Mouse (Mus musculus): ENCODE data around the gene 9230112D13Rik. TPM values are rescaled to one million over a fixed set of nuclear protein-coding genes. Genes with fewer than 3 reads are reported as not detected.

The 9230112D13Rik gene
- polyA plus RNA-seq, 1 experiment from 2014 or later: not detected

DNA sequence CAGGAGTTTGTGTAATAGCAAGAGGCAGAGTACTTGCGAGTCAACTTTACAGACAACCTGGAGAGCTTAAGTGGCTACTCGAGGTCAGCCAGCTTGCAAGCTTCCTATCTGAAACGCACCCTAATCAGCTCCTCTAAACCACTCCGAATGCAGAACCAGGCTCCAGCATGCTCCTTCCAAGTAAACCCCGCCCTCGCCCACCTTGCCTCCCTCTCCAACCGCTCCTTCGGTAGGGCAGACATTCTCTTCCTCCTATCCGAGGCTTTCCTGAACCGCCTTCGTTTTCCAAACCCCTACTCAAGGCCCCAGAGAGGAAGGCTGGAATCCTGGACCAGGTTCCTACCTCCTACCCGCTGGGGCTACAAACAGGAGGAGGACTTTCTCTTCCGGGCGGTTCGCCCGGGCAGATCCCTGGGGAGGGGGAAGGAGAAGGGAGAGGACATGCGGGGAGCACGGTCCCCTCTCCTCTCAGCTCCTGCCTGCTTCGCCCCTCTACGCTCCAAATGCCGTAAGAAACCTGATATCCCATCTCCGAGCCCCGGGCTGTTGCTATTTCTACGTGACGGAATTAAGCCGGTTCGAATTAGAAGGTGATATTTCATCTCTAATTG lies 25.9 kb upstream of the 9230112D13Rik start:
- H3K36me3 ChIP-seq (replicated peaks; ENCODE audit: control insufficient read depth, insufficient read depth): no peaks in the 10 kb centered on the region

GRCm38 (mm10) chr14:34544545-34544944 lies 21.9 kb upstream of the 9230112D13Rik start:
- DNase-seq (ENCODE audit: low spot score): no peak
- no peak overlapping the region for H3K4me2 ChIP-seq (replicated peaks)
- WGBS: 81% methylated on average over 2 of the region's 2 CpGs
- no peak overlapping the region for H3K4me3 ChIP-seq (replicated peaks; ENCODE audit: low read length)
- H3K27ac ChIP-seq: no peak overlapping the region
- H3K27me3 ChIP-seq (ENCODE audit: control insufficient read depth, insufficient read depth, low read length): no peaks in the 10 kb centered on the region
- H3K36me3 ChIP-seq (replicated peaks; ENCODE audit: control insufficient read depth, insufficient read depth): no peaks in the 10 kb centered on the region
- H3K9me3 ChIP-seq (ENCODE audit: control insufficient read depth, low read length): no peaks in the 10 kb centered on the region
- no peak for ATAC-seq (ENCODE audit: low FRiP score)
- H3K4me1 ChIP-seq (replicated peaks; ENCODE audit: control insufficient read depth, insufficient read depth, low read length): no peaks in the 10 kb centered on the region
- H3K9ac ChIP-seq: no peak overlapping the region

More for the DNA sequence above, 25.9 kb upstream of the 9230112D13Rik start:
- Histone ChIP-seq H3K4me3 (replicated peaks; ENCODE audit: low read length) (peak overlapping the region; percentile 73), H3K9me3 (ENCODE audit: control insufficient read depth, low read length) (no peaks in the 10 kb centered on the region), H3K4me2 (replicated peaks) (peak overlapping the region; percentile 73), H3K27me3 (ENCODE audit: control insufficient read depth, insufficient read depth, low read length) (no peaks in the 10 kb centered on the region), H3K9ac (peak overlapping the region; percentile 82), H3K4me1 (replicated peaks; ENCODE audit: control insufficient read depth, insufficient read depth, low read length) (no peaks in the 10 kb centered on the region), H3K27ac (peak overlapping the region; percentile 84)
- ATAC-seq (ENCODE audit: low FRiP score) (peak; percentile 59), DNase-seq (ENCODE audit: low spot score) (peak; percentile 64)
- WGBS: 1% methylated on average over 27 of the region's 27 CpGs

DNA sequence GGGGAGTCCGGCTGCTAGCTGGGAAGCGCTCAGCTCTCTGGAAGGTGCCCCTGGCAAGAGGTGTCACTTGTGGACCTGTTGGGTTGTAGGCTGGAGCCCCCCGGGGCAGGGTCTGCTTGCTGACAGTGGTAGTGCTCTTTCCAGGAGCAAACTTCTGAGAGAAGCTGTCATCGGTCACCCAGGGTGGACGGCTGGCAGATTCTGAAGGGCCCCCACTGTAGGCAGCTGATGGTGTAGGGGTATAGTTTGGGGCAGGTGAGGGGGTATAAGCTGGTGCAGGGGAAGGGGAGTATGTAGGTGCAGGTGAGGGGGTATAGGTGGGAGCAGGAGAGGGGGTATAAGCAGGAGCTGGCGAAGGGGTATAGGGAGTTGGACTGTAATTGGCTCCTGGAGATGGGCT lies 21.4 kb upstream of the 9230112D13Rik start:
- Histone ChIP-seq H3K27ac (no peak overlapping the region), H3K9me3 (ENCODE audit: control insufficient read depth, low read length) (no peaks in the 10 kb centered on the region), H3K9ac (no peak overlapping the region), H3K4me1 (replicated peaks; ENCODE audit: control insufficient read depth, insufficient read depth, low read length) (no peaks in the 10 kb centered on the region), H3K27me3 (ENCODE audit: control insufficient read depth, insufficient read depth, low read length) (no peaks in the 10 kb centered on the region), H3K36me3 (replicated peaks; ENCODE audit: control insufficient read depth, insufficient read depth) (no peaks in the 10 kb centered on the region), H3K4me3 (replicated peaks; ENCODE audit: low read length) (no peak overlapping the region), H3K4me2 (replicated peaks) (no peak overlapping the region)
- WGBS: 89% methylated on average over 6 of the region's 6 CpGs
- DNase-seq (ENCODE audit: low spot score): no peak
- ATAC-seq (ENCODE audit: low FRiP score): no peak

DNA sequence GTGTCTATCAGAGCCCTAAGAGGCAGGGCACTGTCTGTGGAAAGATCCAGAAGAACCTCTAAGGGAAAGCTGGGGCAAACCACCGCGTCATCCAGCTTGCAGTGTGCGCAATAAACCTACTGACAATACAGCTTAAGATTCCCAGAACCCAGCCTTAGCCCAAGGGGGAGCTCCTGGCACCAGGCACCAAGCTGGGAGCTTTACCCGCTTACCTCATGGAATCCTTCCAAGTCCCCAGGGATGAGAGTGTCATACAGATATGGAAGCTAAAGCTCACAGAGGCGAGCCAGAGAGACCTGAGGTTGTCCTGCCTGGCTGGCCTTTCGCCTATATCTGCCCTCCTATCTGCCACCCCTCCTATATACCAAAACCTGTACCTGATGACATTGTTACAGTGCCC lies 21.0 kb upstream of the 9230112D13Rik start:
- H3K36me3 ChIP-seq (replicated peaks; ENCODE audit: control insufficient read depth, insufficient read depth): no peaks in the 10 kb centered on the region
- H3K4me1 ChIP-seq (replicated peaks; ENCODE audit: control insufficient read depth, insufficient read depth, low read length): no peaks in the 10 kb centered on the region
- 82% methylated on average over 6 of the region's 6 CpGs for WGBS
- H3K9ac ChIP-seq: no peak overlapping the region
- no peaks in the 10 kb centered on the region for H3K27me3 ChIP-seq (ENCODE audit: control insufficient read depth, insufficient read depth, low read length)
- DNase-seq (ENCODE audit: low spot score) (no peak), ATAC-seq (ENCODE audit: low FRiP score) (no peak)
- no peaks in the 10 kb centered on the region for H3K9me3 ChIP-seq (ENCODE audit: control insufficient read depth, low read length)
- no peak overlapping the region for H3K4me2 ChIP-seq (replicated peaks)
- H3K27ac ChIP-seq: no peak overlapping the region
- H3K4me3 ChIP-seq (replicated peaks; ENCODE audit: low read length): no peak overlapping the region

DNA sequence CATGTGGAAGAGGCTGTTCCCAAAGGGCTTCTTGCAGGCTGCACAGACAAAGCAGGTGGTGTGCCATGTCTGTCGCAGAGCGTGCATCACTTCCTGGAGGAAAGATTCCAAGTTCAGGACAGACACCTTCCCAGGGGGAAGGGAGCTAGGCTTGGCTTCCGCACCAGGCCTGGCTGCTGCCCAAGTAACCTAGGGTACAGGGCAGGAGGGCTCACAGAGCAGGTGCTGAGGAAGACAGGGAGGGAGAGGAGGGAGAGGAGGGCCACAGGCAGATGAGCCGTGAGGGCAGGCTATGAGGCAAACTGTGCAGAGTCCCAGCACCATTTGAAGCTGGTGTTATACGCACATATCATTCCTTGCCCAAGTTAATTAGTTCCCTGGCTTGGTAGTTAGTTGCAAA lies 19.3 kb upstream of the 9230112D13Rik start:
- no peak overlapping the region for H3K27ac ChIP-seq
- no peaks in the 10 kb centered on the region for H3K4me1 ChIP-seq (replicated peaks; ENCODE audit: control insufficient read depth, insufficient read depth, low read length)
- H3K4me2 ChIP-seq (replicated peaks): no peak overlapping the region
- no peaks in the 10 kb centered on the region for H3K27me3 ChIP-seq (ENCODE audit: control insufficient read depth, insufficient read depth, low read length)
- ATAC-seq (ENCODE audit: low FRiP score) (no peak; the same call in 1 of the 2 replicates), DNase-seq (ENCODE audit: low spot score) (no peak)
- no peak overlapping the region for H3K4me3 ChIP-seq (replicated peaks; ENCODE audit: low read length)
- 88% methylated on average over 5 of the region's 5 CpGs for WGBS
- no peaks in the 10 kb centered on the region for H3K9me3 ChIP-seq (ENCODE audit: control insufficient read depth, low read length)
- H3K36me3 ChIP-seq (replicated peaks; ENCODE audit: control insufficient read depth, insufficient read depth): no peaks in the 10 kb centered on the region
- no peak overlapping the region for H3K9ac ChIP-seq

- DNase-seq (ENCODE audit: low spot score) (no peak), ATAC-seq (ENCODE audit: low FRiP score) (no peak)
- Histone ChIP-seq H3K9ac (no peak overlapping the region), H3K4me1 (replicated peaks; ENCODE audit: control insufficient read depth, insufficient read depth, low read length) (no peaks in the 10 kb centered on the region), H3K27me3 (ENCODE audit: control insufficient read depth, insufficient read depth, low read length) (no peaks in the 10 kb centered on the region), H3K4me2 (replicated peaks) (no peak overlapping the region), H3K36me3 (replicated peaks; ENCODE audit: control insufficient read depth, insufficient read depth) (no peaks in the 10 kb centered on the region), H3K4me3 (replicated peaks; ENCODE audit: low read length) (no peak overlapping the region), H3K27ac (no peak overlapping the region), H3K9me3 (ENCODE audit: control insufficient read depth, low read length) (no peaks in the 10 kb centered on the region)
- WGBS: 14% methylated on average over 16 of the region's 17 CpGs
These were observed 18.1 kb upstream of the 9230112D13Rik start for GRCm38 (mm10) chr14:34540685-34541162.

DNA sequence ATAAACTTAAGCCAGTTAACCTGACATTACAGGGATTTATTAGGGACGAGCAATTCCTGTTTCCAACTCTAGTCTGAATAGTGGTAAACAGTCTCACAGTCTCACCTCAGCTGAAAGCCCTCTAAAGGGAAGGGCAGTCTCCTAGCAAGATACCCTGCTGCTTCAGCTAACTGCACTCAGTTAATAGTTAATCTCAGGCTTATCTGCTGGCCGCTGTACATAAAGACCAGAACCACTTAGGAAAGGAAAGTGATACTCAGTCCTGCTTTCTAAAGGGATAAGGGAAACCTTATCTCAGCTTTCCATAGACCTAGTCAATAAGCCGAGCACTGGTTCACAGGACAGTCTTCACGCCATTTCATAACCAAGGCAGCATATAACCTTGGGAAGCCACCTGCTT lies 13.3 kb upstream of the 9230112D13Rik start:
- H3K9ac ChIP-seq: no peak overlapping the region
- no peak overlapping the region for H3K4me3 ChIP-seq (replicated peaks; ENCODE audit: low read length)
- H3K36me3 ChIP-seq (replicated peaks; ENCODE audit: control insufficient read depth, insufficient read depth): no peaks in the 10 kb centered on the region
- no peaks in the 10 kb centered on the region for H3K27me3 ChIP-seq (ENCODE audit: control insufficient read depth, insufficient read depth, low read length)
- no peak overlapping the region for H3K4me2 ChIP-seq (replicated peaks)
- H3K9me3 ChIP-seq (ENCODE audit: control insufficient read depth, low read length): no peaks in the 10 kb centered on the region
- no peaks in the 10 kb centered on the region for H3K4me1 ChIP-seq (replicated peaks; ENCODE audit: control insufficient read depth, insufficient read depth, low read length)
- H3K27ac ChIP-seq: no peak overlapping the region
- DNase-seq (ENCODE audit: low spot score): no peak
- ATAC-seq (ENCODE audit: low FRiP score): no peak
- WGBS: 68% methylated on average over 4 of the region's 4 CpGs

DNA sequence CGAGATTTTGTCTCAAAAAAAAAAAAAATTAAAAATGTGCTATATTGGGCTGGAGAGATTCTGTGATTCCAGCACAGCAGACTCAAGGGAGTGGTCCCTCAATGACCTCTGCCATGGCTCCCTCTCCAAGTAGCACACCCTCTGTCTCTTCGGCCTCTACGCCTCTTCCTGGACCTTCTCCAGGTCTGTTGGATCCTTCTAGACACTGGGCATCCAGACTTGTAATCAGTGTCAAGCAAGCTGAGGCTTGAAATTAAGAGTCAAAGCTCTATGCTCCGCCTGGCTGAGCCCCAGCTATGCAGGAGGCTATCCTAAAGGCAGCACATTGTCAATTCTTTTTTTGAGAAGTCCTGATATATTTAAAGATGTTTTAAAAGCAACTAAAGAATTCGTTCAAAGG lies 10.9 kb upstream of the 9230112D13Rik start:
- Histone ChIP-seq H3K4me2 (replicated peaks) (no peak overlapping the region), H3K4me3 (replicated peaks; ENCODE audit: low read length) (no peak overlapping the region), H3K27ac (no peak overlapping the region), H3K27me3 (ENCODE audit: control insufficient read depth, insufficient read depth, low read length) (no peaks in the 10 kb centered on the region), H3K4me1 (replicated peaks; ENCODE audit: control insufficient read depth, insufficient read depth, low read length) (no peaks in the 10 kb centered on the region), H3K9me3 (ENCODE audit: control insufficient read depth, low read length) (no peaks in the 10 kb centered on the region), H3K9ac (no peak overlapping the region), H3K36me3 (replicated peaks; ENCODE audit: control insufficient read depth, insufficient read depth) (no peaks in the 10 kb centered on the region)
- WGBS: 86% methylated on average over 5 of the region's 5 CpGs
- DNase-seq (ENCODE audit: low spot score) (no peak), ATAC-seq (ENCODE audit: low FRiP score) (no peak)

DNA sequence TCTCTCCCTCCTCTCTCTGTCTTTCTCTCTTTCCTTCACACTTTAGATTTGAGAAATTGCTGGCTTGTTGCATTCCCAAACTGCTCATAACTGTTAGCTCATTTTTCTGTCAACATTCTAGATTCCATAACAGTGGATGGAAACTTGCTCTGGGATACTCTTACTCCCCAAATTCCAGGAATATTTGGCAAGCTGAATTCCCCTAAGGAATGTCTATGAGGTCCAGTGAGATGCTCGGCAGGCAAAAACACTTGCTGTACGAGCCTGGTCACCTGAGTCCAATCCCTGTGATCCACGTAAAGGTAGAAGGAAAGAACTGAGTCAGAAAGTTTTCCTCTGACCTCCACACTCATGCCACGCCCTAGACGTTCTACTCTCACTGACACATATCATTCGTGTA lies 9.9 kb upstream of the 9230112D13Rik start:
- DNase-seq (ENCODE audit: low spot score) (no peak), ATAC-seq (ENCODE audit: low FRiP score) (no peak)
- no peaks in the 10 kb centered on the region for H3K36me3 ChIP-seq (replicated peaks; ENCODE audit: control insufficient read depth, insufficient read depth)
- H3K27me3 ChIP-seq (ENCODE audit: control insufficient read depth, insufficient read depth, low read length): no peaks in the 10 kb centered on the region
- H3K27ac ChIP-seq: no peak overlapping the region
- H3K4me3 ChIP-seq (replicated peaks; ENCODE audit: low read length): no peak overlapping the region
- no peak overlapping the region for H3K9ac ChIP-seq
- no peaks in the 10 kb centered on the region for H3K4me1 ChIP-seq (replicated peaks; ENCODE audit: control insufficient read depth, insufficient read depth, low read length)
- 80% methylated on average over 6 of the region's 6 CpGs for WGBS
- H3K9me3 ChIP-seq (ENCODE audit: control insufficient read depth, low read length): no peaks in the 10 kb centered on the region
- H3K4me2 ChIP-seq (replicated peaks): no peak overlapping the region

GRCm38 (mm10) chr14:34528804-34529203 lies 6.2 kb upstream of the 9230112D13Rik start:
- Histone ChIP-seq H3K9me3 (ENCODE audit: control insufficient read depth, low read length) (no peaks in the 10 kb centered on the region), H3K27me3 (ENCODE audit: control insufficient read depth, insufficient read depth, low read length) (no peaks in the 10 kb centered on the region), H3K4me1 (replicated peaks; ENCODE audit: control insufficient read depth, insufficient read depth, low read length) (no peaks in the 10 kb centered on the region), H3K4me2 (replicated peaks) (no peak overlapping the region), H3K9ac (no peak overlapping the region), H3K36me3 (replicated peaks; ENCODE audit: control insufficient read depth, insufficient read depth) (no peaks in the 10 kb centered on the region), H3K27ac (no peak overlapping the region), H3K4me3 (replicated peaks; ENCODE audit: low read length) (no peak overlapping the region)
- DNase-seq (ENCODE audit: low spot score) (no peak), ATAC-seq (ENCODE audit: low FRiP score) (no peak)
- WGBS: 68% methylated on average over 8 of the region's 8 CpGs

All from hindbrain, embryonic 14.5 days (tissue).